Mouse (Mus musculus): ENCODE data around the gene Gpank1.

DNA sequence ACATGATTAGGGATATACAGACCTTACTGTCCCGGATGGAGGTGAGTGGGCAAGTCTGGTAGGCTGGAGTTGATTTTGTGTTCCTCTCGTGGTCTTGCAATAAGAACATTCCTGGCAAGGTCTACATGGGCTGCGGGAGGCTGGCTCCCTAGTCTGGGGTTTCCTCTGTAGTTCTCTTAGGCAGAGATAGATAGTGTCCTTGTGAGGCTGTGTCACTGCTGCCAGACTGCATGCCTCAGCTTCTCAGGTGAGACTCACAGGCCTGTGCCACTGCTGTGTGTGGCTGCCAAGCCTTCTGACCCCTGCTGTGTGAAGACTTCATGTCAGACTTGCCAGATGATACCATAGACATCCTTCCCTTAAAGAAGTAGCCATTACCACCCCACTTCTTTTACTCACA lies 18.0 kb downstream of the Gpank1 start:
- TF ChIP-seq CTCF (IDR thresholded peaks at IDR 0.05; ENCODE audit: low read depth) (no peak), EP300 (IDR thresholded peaks at IDR 0.05; ENCODE audit: low read depth) (no peak)
